Mouse (Mus musculus): ENCODE measurements around the gene Peak1.

DNA sequence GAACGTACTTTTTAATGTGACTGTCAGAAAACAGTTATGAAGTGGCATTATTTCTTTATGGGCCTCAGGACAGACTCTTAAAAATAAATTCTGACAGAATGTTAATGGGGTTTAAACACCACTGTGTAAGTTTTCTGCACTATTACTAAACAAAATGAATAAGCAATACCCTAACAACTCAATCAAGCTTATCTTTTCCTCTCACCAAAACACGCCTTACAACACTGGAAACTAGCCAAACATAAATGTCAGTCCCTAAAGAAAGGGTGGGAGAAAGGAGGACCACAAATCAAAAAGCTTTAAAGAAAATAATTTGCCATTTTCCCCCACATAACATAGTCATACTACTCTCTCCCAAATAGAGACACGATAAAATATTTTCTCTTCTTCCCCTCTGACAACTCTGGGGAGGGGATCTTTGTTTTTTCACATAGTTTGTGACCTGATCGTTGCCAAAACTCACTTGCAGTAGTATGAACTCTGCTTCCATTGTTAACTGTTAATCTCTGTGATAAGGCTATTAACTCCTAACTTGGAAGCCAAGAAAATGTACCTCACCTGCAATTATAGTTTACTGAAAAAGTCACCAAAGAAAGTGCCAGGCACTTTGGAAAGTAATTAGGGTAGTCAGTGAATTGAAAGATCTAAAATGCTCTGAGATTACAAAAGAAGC is 1.8 kb downstream of the Peak1 start:
- TF ChIP-seq POLR2A (IDR thresholded peaks at IDR 0.05; ENCODE audit: borderline replicate concordance, low read depth, low read length) (no peak), CTCF (IDR thresholded peaks at IDR 0.05; ENCODE audit: low read depth, low read length) (no peak)

Measured in bone marrow macrophage, adult 2 months (primary cell).